Mouse (Mus musculus) intestine, postnatal 0 days (tissue): ENCODE results near the gene Plcl1. TPM values are rescaled to one million over a fixed set of nuclear protein-coding genes. Genes with fewer than 3 reads are reported as not detected.

ENCODE experiments used
- ATAC-seq: fragments of 200-750 bp; cut with Nextera tagmentation; 2 replicates; pipeline ENCODE4 v1.8.0; 2017; ENCODE audit warnings: mild to moderate bottlenecking, moderate TSS enrichment, moderate library complexity
- H3K27ac ChIP-seq: fragments of 300-500 bp; sonication (generic); 2 replicates; pipeline ENCODE4 v1.5.1; 2014; ENCODE audit warnings: mild to moderate bottlenecking, low read depth, low read length, moderate library complexity
- H3K27me3 ChIP-seq: fragments of 300-500 bp; sonication (generic); replicated peaks from 2 replicates; pipeline ENCODE4 v1.6.1; 2014; ENCODE audit warnings: low read length, mixed read lengths; ENCODE audit not compliant: control insufficient read depth, insufficient read depth
- H3K36me3 ChIP-seq: fragments of 300-500 bp; sonication (generic); 2 replicates; pipeline ENCODE4 v1.6.1; 2014; ENCODE audit warnings: mild to moderate bottlenecking, moderate library complexity; ENCODE audit not compliant: control insufficient read depth, insufficient read depth
- H3K4me1 ChIP-seq: fragments of 300-500 bp; sonication (generic); replicated peaks from 2 replicates; pipeline ENCODE4 v1.6.1; 2014; ENCODE audit warnings: antibody characterized with exemption, low read length, mixed read lengths; ENCODE audit not compliant: control insufficient read depth, insufficient read depth
- H3K4me2 ChIP-seq: fragments of 300-500 bp; sonication (generic); replicated peaks from 2 replicates; pipeline ENCODE4 v1.6.1; 2014; ENCODE audit warnings: low read depth, mild to moderate bottlenecking, moderate library complexity
- H3K4me3 ChIP-seq: fragments of 300-500 bp; sonication (generic); 2 replicates; pipeline ENCODE4 v1.5.1; 2014; ENCODE audit warnings: low read depth, low read length
- H3K9ac ChIP-seq: fragments of 300-500 bp; sonication (generic); 2 replicates; pipeline ENCODE4 v1.6.1; 2014; ENCODE audit warnings: mild to moderate bottlenecking, low read depth, low read length
- H3K9me3 ChIP-seq: fragments of 300-500 bp; sonication (generic); 2 replicates; pipeline ENCODE4 v1.6.1; 2016; ENCODE audit warnings: mixed run types; ENCODE audit not compliant: control insufficient read depth
- CTCF ChIP-seq: sonication (generic); IDR thresholded peaks from 2 replicates; pipeline ENCODE4 v1.5.1; 2016; ENCODE audit warnings: low read depth, mild to moderate bottlenecking, control low read depth, antibody characterized with exemption, moderate library complexity
- WGBS: fragments of 180-500 bp; shearing (Covaris S2); extraction: QIAGEN DNeasy Blood & Tissue Kit; methylation state at CpG from one replicate; pipeline ENCODE4 v1.1.7; 2014; 5-methylcytosine and 5-hydroxymethylcytosine counted together
- polyA plus RNA-seq: library from polyadenylated mRNA; unstranded; fragments of >200 nt; fragmentation: Nextera tagmentation; extraction: Ambion mirVana; gene quantifications from 2 replicates; pipeline ENCODE4 v1.2.1, GENCODE M21; 2015

Plcl1 gene
- polyA plus RNA-seq, 1 experiment from 2014 or later = 1.1 TPM

- H3K27me3 ChIP-seq = no peaks in the 10 kb centered on the region
- H3K9me3 ChIP-seq = no peaks in the 10 kb centered on the region
- 42% methylated on average over 1 of the region's 1 CpGs for WGBS
- H3K9ac ChIP-seq = no peak overlapping the region
- H3K4me1 ChIP-seq = no peaks in the 10 kb centered on the region
- TF ChIP-seq CTCF = no peak
- H3K36me3 ChIP-seq = no peaks in the 10 kb centered on the region
- H3K27ac ChIP-seq = no peak overlapping the region
- no peak overlapping the region for H3K4me3 ChIP-seq
- no peak overlapping the region for H3K4me2 ChIP-seq
- ATAC-seq = no peak
Observed at GRCm38 (mm10) chr1:55631496-55631895, 225.8 kb downstream of the Plcl1 start.

- H3K4me2 ChIP-seq = no peak overlapping the region
- WGBS = 93% methylated on average over 2 of the region's 2 CpGs
- no peak overlapping the region for H3K9ac ChIP-seq
- H3K9me3 ChIP-seq = no peaks in the 10 kb centered on the region
- H3K36me3 ChIP-seq = no peaks in the 10 kb centered on the region
- no peak for TF ChIP-seq CTCF
- no peak overlapping the region for H3K4me3 ChIP-seq
- no peaks in the 10 kb centered on the region for H3K27me3 ChIP-seq
- no peaks in the 10 kb centered on the region for H3K4me1 ChIP-seq
- no peak overlapping the region for H3K27ac ChIP-seq
- no peak for ATAC-seq
Observed at GRCm38 (mm10) chr1:55632024-55632423, 226.3 kb downstream of the Plcl1 start.

GRCm38 (mm10) chr1:55633326-55633725 is 227.6 kb downstream of the Plcl1 start:
- no peak for TF ChIP-seq CTCF
- whole genome bisulfite sequencing = 76% methylated on average over 4 of the region's 4 CpGs
- Histone ChIP-seq H3K4me3 (no peak overlapping the region), H3K27me3 (no peaks in the 10 kb centered on the region), H3K9me3 (no peaks in the 10 kb centered on the region), H3K36me3 (no peaks in the 10 kb centered on the region), H3K27ac (no peak overlapping the region), H3K4me1 (no peaks in the 10 kb centered on the region), H3K9ac (no peak overlapping the region), H3K4me2 (no peak overlapping the region)
- no peak for ATAC-seq

- no peak for ATAC-seq
- TF ChIP-seq CTCF = no peak
- H3K4me1 ChIP-seq = no peaks in the 10 kb centered on the region
- H3K4me3 ChIP-seq = no peak overlapping the region
- H3K27me3 ChIP-seq = no peaks in the 10 kb centered on the region
- WGBS = 77% methylated on average over 8 of the region's 8 CpGs
- no peak overlapping the region for H3K27ac ChIP-seq
- H3K36me3 ChIP-seq = no peaks in the 10 kb centered on the region
- H3K9me3 ChIP-seq = no peaks in the 10 kb centered on the region
- H3K4me2 ChIP-seq = no peak overlapping the region
- H3K9ac ChIP-seq = no peak overlapping the region
Observed at GRCm38 (mm10) chr1:55659518-55660210, 253.9 kb downstream of the Plcl1 start.

- no peaks in the 10 kb centered on the region for H3K9me3 ChIP-seq
- H3K9ac ChIP-seq = no peak overlapping the region
- no peak overlapping the region for H3K4me2 ChIP-seq
- no peaks in the 10 kb centered on the region for H3K27me3 ChIP-seq
- H3K4me3 ChIP-seq = no peak overlapping the region
- H3K4me1 ChIP-seq = no peaks in the 10 kb centered on the region
- 83% methylated on average over 2 of the region's 2 CpGs for WGBS
- H3K27ac ChIP-seq = no peak overlapping the region
- H3K36me3 ChIP-seq = no peaks in the 10 kb centered on the region
- ATAC-seq = no peak
- TF ChIP-seq CTCF = no peak
Observed at GRCm38 (mm10) chr1:55661381-55661780, 255.7 kb downstream of the Plcl1 start.

- H3K27me3 ChIP-seq = no peaks in the 10 kb centered on the region
- no peak overlapping the region for H3K27ac ChIP-seq
- H3K9me3 ChIP-seq = no peaks in the 10 kb centered on the region
- 50% methylated on average over 10 of the region's 10 CpGs for WGBS
- no peak overlapping the region for H3K4me2 ChIP-seq
- no peak for ATAC-seq
- H3K36me3 ChIP-seq = no peaks in the 10 kb centered on the region
- no peak overlapping the region for H3K4me3 ChIP-seq
- no peak overlapping the region for H3K9ac ChIP-seq
- no peaks in the 10 kb centered on the region for H3K4me1 ChIP-seq
- TF ChIP-seq CTCF = no peak
Observed at GRCm38 (mm10) chr1:55665137-55665827, 259.6 kb downstream of the Plcl1 start.
